Mouse (Mus musculus): Measurements from ENCODE around the gene Slc9a4.

DNA sequence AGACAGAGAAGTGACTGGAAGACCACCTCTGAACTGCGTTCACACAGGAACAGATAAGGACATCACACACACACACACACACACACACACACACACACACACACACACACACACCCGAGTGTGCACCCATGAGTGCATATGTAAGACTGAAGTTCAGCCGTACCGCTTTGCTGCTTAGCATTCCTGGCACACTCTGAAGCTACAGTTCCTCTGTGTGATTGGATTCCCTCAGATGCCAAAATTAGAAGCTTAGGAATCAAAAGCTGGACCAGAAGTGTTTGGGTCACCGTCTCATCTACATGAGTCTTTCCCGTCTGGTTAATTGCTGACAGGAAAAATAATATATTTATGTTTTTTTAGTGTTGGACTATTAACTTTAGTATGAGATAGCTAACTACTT is 81.0 kb downstream of the Slc9a4 start:
- TF ChIP-seq CTCF (IDR thresholded peaks at IDR 0.05), result no peak
- TF ChIP-seq EP300 (IDR thresholded peaks at IDR 0.05), result no peak
